Mouse (Mus musculus) liver, postnatal 0 days (tissue): ENCODE data around the gene Trim10.
A peak's percentile ranks its signal among the peaks of the same experiment; 100 is the strongest.

Experiments used
- CTCF ChIP-seq: sonication (generic); IDR thresholded peaks from 2 replicates; pipeline ENCODE4 v1.5.1; 2016; ENCODE audit warnings: antibody characterized with exemption, low read depth
- EP300 ChIP-seq: IDR thresholded peaks from 2 replicates; pipeline ENCODE4 v1.6.1; 2016; ENCODE audit warnings: antibody characterized with exemption, low read depth, mild to moderate bottlenecking

GRCm38 (mm10) chr17:36835591-36836426, 33.6 kb upstream of the Trim10 start:
- peak; percentile 49 for TF ChIP-seq CTCF
- TF ChIP-seq EP300 = no peak
